Mouse (Mus musculus): ENCODE data around the gene Dnttip1.
A peak's percentile ranks its signal among the peaks of the same experiment; 100 is the strongest.

Dnttip1 gene

DNA sequence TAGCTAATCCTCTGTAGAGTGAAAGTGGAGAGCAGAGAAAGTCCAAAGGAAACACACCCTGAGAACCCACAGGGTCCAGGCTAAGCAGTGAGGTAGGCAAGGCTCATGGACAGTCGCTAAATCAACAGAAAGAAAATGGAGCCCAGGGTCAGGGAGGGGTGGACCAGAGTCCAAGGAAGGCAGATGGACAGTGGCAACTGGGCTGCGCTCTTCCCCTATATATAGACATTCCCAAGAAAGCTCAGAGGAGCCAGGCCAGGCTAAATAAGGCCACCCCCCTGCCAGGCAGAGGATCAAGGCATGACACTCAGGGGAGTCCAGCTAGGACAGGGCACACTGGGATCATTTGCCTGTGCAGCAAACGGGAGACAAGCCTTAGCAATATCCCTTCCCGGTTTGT is 36.1 kb downstream of the Dnttip1 start:
- no peak for DNase-seq (ENCODE audit: low read depth, low spot score)

- DNase-seq (ENCODE audit: low read depth, low spot score): no peak
These were observed 38.3 kb downstream of the Dnttip1 start for GRCm38 (mm10) chr2:164783926-164784581.

- peak; percentile 34 for DNase-seq (ENCODE audit: low read depth, low spot score)
These were observed 39.2 kb downstream of the Dnttip1 start for GRCm38 (mm10) chr2:164784869-164785420.

DNA sequence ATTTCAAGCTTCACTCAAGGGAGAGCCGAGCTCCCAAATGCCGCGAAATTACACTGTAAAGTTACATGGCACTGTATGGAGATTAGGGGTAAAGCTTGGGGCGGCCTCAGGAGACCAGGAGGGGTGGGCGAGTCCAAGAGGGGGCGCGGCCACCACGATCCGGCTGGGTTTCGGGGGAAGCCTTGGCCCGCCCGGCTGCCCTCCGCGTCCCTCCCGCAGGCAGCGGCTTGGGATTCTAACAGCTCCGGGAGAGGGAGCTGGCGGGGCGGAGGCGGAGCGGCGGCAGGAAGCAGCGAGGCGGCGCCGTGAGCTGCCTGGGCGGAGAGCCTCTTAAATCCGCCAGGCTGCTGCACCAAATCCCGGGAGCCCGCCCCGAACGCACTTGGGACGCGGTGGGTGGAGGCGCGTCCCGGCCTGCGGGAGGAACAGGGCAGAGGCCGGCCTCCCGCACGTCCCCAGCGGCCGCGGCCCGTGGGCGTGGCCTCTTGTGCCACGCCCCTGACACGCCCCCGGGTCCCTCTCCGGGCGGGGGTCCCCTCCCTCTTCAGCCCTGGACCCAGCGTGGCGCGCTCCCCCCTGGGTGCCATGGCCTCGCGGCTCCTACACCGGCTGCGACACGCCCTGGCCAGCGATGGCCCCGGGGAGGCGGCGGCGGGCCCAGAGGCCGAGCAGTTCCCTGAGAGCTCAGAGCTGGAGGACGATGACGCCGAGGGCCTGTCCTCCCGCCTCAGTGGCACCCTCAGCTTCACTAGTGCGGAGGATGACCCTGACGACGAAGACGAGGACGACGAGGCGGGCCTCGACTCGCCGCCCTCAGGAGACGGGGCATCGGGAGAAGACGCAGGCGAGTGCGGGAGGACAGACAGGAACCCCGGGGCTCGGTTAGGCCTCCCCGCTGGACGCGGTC is 40.0 kb downstream of the Dnttip1 start, which contains the start of gene Snx21:
Gene Snx21, plus strand, starts transcription at position 343 of the 907 bp plus-strand sequence.
- DNase-seq (ENCODE audit: low read depth, low spot score): peak; percentile 97

DNA sequence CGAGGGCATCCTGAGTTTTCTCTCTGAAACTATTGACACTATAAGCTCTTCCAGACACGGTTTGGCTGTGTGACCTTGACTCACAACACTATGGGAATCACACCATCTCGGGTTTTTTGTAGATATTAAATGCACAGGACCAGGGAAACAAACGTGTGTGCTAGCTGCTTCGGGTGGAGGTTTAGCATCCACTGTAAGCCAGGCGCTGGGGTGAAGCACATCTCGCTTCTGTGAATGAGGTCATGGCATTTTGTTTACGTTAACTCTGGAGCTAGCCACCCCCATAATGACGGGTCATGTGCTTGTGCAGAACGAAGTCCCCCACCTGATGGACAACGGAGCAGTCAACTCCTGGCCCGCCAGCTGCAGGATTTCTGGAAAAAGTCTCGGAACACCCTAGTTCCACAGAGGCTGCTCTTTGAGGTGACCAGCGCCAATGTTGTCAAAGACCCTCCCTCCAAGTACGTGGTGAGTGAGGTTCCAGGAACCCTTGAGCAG is 40.7 kb downstream of the Dnttip1 start:
- DNase-seq (ENCODE audit: low read depth, low spot score): peak; percentile 67

DNA sequence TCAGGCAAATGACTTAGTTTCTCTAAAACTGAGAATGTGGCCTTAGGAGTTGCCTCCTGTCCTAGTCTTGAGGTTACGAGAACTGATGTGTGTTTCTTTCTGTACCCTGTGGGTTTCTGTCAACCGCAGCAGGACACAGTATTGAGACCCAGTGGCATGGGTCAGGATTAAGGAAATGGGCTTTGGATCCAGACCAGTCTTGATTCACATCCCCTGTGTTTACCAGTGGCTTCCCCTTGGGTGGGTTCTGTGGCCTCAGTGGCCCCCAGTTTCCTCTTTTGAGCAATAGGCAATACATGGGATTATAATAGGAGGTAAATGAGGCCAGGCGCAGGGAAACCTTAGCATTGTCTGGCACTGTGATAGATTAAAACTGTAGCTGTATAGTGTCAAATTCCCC is 41.2 kb downstream of the Dnttip1 start:
- DNase-seq (ENCODE audit: low read depth, low spot score): no peak

GRCm38 (mm10) chr2:164787779-164788178 is 42.0 kb downstream of the Dnttip1 start:
- DNase-seq (ENCODE audit: low read depth, low spot score): no peak

- DNase-seq (ENCODE audit: low read depth, low spot score): peak; percentile 35
These were observed 42.6 kb downstream of the Dnttip1 start for GRCm38 (mm10) chr2:164788411-164788810.

GRCm38 (mm10) chr2:164790451-164790850 is 44.7 kb downstream of the Dnttip1 start:
- DNase-seq (ENCODE audit: low read depth, low spot score): no peak

- peak; percentile 51 for DNase-seq (ENCODE audit: low read depth, low spot score)
These were observed 46.1 kb downstream of the Dnttip1 start for GRCm38 (mm10) chr2:164791841-164792261.

- DNase-seq (ENCODE audit: low read depth, low spot score): no peak
These were observed 46.8 kb downstream of the Dnttip1 start for GRCm38 (mm10) chr2:164792400-164793190.

GRCm38 (mm10) chr2:164793236-164793635 is 47.5 kb downstream of the Dnttip1 start:
- DNase-seq (ENCODE audit: low read depth, low spot score): peak; percentile 88

DNA sequence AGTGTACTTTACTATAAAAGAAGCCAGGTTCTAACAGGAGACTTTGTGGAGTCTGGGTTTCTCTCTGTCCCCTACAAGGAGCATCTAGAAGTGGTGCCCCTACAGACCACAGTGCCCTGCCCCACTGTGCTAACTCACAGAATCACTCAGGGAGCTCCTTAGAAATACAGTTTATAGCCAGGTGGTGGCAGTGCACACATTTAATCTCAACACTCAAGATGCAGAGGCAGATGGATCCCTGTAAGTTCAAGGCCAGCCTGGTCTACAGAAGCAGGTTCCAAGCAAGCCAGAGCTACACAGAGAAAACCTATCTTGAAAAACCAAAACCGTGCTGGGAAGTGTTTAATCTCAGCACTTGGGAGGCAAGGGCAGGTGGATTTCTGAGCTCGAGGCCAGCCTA is 48.0 kb downstream of the Dnttip1 start:
- DNase-seq (ENCODE audit: low read depth, low spot score): peak; percentile 47

DNA sequence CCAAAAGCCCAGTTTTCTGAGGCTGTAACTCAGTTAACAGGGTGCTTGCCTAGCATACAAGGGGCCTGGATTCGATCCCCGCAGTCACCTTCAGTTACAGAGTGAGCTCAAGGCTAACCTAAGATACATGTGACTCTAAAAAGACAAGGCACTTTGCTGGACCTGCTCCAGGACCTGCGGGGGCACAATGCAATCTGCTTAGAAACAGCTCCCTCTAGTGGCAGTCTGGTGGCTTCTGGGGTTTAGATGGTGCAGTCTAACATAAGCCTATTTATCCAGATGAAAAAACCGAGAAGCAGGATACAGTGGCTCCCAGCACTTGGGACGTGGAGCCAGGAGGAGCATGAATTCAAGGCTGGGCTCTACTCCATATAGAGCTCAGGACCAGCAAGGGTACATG is 48.5 kb downstream of the Dnttip1 start:
- peak; percentile 96 for DNase-seq (ENCODE audit: low read depth, low spot score)

DNA sequence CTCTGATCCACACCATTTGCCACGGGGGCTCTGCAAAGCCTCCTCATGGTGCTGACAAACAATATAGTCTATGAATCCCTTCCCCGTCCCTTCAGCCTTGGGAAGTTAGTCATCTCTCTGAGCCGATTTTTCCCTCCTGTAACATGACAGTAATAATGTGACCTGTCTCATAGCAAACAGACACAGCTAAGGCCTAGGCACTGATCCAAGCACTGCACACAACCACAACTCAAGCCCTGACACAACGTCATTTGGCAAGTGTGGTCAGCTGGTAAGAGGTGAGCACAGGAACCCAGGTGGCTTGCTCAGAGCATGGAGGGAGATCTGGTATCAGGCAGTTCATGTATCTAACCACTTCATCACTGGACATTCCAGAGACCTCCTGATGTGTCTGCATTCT is 50.1 kb downstream of the Dnttip1 start:
- DNase-seq (ENCODE audit: low read depth, low spot score): no peak

- peak; percentile 45 for DNase-seq (ENCODE audit: low read depth, low spot score)
These were observed 52.8 kb downstream of the Dnttip1 start for GRCm38 (mm10) chr2:164798554-164798953.

DNA sequence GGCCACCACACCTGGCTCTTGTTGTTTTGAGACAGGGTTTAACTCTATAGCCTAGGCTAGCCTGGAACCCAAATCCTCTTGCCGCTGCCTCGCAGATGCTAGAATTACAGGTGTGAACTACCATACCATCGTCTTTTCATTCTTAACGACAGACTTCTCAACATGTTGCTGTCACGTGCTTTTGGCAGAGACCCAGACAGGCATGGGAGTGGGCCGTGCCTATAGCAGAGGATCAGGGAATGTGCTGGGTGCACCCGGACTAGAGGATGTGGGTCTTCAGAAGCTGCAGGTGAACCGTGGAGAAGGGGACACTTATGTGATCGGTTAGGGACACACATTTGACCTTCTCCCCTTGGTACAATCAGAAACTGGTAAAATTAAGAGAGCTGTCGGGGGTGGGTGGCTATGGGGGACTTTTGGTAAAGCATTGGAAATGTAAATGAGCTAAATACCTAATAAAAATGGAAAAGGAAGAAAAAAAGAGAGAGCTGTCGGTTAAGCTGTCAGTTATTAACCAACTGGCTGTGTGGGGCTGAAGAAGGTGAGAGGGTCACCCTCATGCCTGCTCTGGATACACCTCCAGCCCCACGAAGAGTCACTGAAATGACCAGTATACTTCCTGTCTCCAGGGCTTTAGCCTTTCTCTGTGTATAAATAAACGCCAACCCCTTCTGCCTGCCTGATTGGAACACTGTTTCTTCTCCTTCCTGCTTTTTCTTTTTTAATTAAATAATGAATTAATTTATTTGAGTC is 54.6 kb downstream of the Dnttip1 start:
- no peak for DNase-seq (ENCODE audit: low read depth, low spot score)

GRCm38 (mm10) chr2:164803201-164803920 is 57.6 kb downstream of the Dnttip1 start:
- no peak for DNase-seq (ENCODE audit: low read depth, low spot score)

- no peak for DNase-seq (ENCODE audit: low read depth, low spot score)
These were observed 58.1 kb downstream of the Dnttip1 start for GRCm38 (mm10) chr2:164803921-164804313.
